Mouse (Mus musculus) neural tube, embryonic 13.5 days (tissue): Measurements from ENCODE around the gene Hdac2. TPM values are rescaled to one million over a fixed set of nuclear protein-coding genes. Genes with fewer than 3 reads are reported as not detected.

Experiments used
- ATAC-seq: fragments of 200-750 bp; cut with Nextera tagmentation; 2 replicates; pipeline ENCODE4 v1.8.0; 2017; ENCODE audit warnings: low read depth, mild to moderate bottlenecking, moderate TSS enrichment, moderate library complexity
- H3K27ac ChIP-seq: fragments of 300-500 bp; sonication (generic); replicated peaks from 2 replicates; pipeline ENCODE4 v1.5.1; 2015; ENCODE audit warnings: moderate library complexity, mild to moderate bottlenecking, inconsistent platforms
- H3K27me3 ChIP-seq: fragments of 300-500 bp; sonication (generic); 2 replicates; pipeline ENCODE4 v1.6.1; 2015; ENCODE audit warnings: mild to moderate bottlenecking, inconsistent platforms
- H3K36me3 ChIP-seq: fragments of 300-500 bp; sonication (generic); 2 replicates; pipeline ENCODE4 v1.6.1; 2015; ENCODE audit warnings: mild to moderate bottlenecking, inconsistent platforms
- H3K4me1 ChIP-seq: fragments of 300-500 bp; sonication (generic); replicated peaks from 2 replicates; pipeline ENCODE4 v1.6.1; 2015; ENCODE audit warnings: inconsistent platforms
- H3K4me2 ChIP-seq: fragments of 300-500 bp; sonication (generic); 2 replicates; pipeline ENCODE4 v1.6.1; 2015; ENCODE audit warnings: inconsistent platforms, mild to moderate bottlenecking, moderate library complexity
- H3K4me3 ChIP-seq: fragments of 300-500 bp; sonication (generic); 2 replicates; pipeline ENCODE4 v1.5.1; 2015; ENCODE audit warnings: mild to moderate bottlenecking, inconsistent platforms
- H3K9ac ChIP-seq: fragments of 300-500 bp; sonication (generic); 2 replicates; pipeline ENCODE4 v1.6.1; 2015; ENCODE audit warnings: moderate library complexity, mild to moderate bottlenecking, inconsistent platforms
- H3K9me3 ChIP-seq: fragments of 300-500 bp; sonication (generic); 2 replicates; pipeline ENCODE4 v1.6.1; 2016; ENCODE audit warnings: inconsistent platforms
- WGBS: fragments of 180-500 bp; shearing (Covaris S2); methylation state at CpG from one replicate; pipeline ENCODE4 v1.1.7; 2015; 5-methylcytosine and 5-hydroxymethylcytosine counted together
- polyA plus RNA-seq: library from polyadenylated mRNA; unstranded; fragments of >200 nt; fragmentation: Nextera tagmentation; extraction: Ambion mirVana; gene quantifications from 2 replicates; pipeline ENCODE4 v1.2.1, GENCODE M21; 2015

The Hdac2 gene
- 478 and 505 TPM in 2 replicates for polyA plus RNA-seq

GRCm38 (mm10) chr10:36974086-36974675 is at the start of gene Hdac2:
Hdac2 (plus strand) TSS chr10:36974544.
- Histone ChIP-seq H3K9ac (peak within 1 kb of the TSS; percentile 99), H3K4me3 (peak within 1 kb of the TSS; percentile 94), H3K4me2 (peak within 1 kb of the TSS; percentile 69), H3K36me3 (no peaks in the 10 kb centered on the region), H3K4me1 (peaks cover 33% of the 10 kb centered on the region), H3K27me3 (no peaks in the 10 kb centered on the region), H3K27ac (peak within 1 kb of the TSS; percentile 100), H3K9me3 (no peaks in the 10 kb centered on the region)
- peak; percentile 98 for ATAC-seq
- WGBS, result 0% methylated on average over 66 of the region's 67 CpGs

GRCm38 (mm10) chr10:36928212-36928611 is 46.1 kb upstream of the Hdac2 start:
- no peaks in the 10 kb centered on the region for H3K36me3 ChIP-seq
- no peak overlapping the region for H3K4me3 ChIP-seq
- no peak overlapping the region for H3K27ac ChIP-seq
- H3K4me2 ChIP-seq, result no peak overlapping the region
- no peak for ATAC-seq
- 78% methylated on average over 3 of the region's 3 CpGs for WGBS
- no peaks in the 10 kb centered on the region for H3K27me3 ChIP-seq
- H3K9ac ChIP-seq, result no peak overlapping the region
- no peaks in the 10 kb centered on the region for H3K9me3 ChIP-seq
- no peaks in the 10 kb centered on the region for H3K4me1 ChIP-seq

GRCm38 (mm10) chr10:36935863-36936262 is 38.5 kb upstream of the Hdac2 start:
- Histone ChIP-seq H3K4me1 (no peaks in the 10 kb centered on the region), H3K4me2 (no peak overlapping the region), H3K9me3 (no peaks in the 10 kb centered on the region), H3K36me3 (no peaks in the 10 kb centered on the region), H3K27me3 (no peaks in the 10 kb centered on the region), H3K27ac (no peak overlapping the region), H3K4me3 (no peak overlapping the region), H3K9ac (no peak overlapping the region)
- ATAC-seq, result no peak
- WGBS, result 89% methylated on average over 5 of the region's 5 CpGs

GRCm38 (mm10) chr10:36936271-36936670 is 38.1 kb upstream of the Hdac2 start:
- Histone ChIP-seq H3K36me3 (no peaks in the 10 kb centered on the region), H3K4me2 (no peak overlapping the region), H3K4me1 (no peaks in the 10 kb centered on the region), H3K9ac (no peak overlapping the region), H3K27me3 (no peaks in the 10 kb centered on the region), H3K4me3 (no peak overlapping the region), H3K27ac (no peak overlapping the region), H3K9me3 (no peaks in the 10 kb centered on the region)
- ATAC-seq, result no peak
- 71% methylated on average over 2 of the region's 2 CpGs for WGBS

GRCm38 (mm10) chr10:36951742-36952141 is 22.6 kb upstream of the Hdac2 start:
- H3K9ac ChIP-seq, result no peak overlapping the region
- no peak for ATAC-seq
- no peak overlapping the region for H3K4me2 ChIP-seq
- H3K4me3 ChIP-seq, result no peak overlapping the region
- no peak overlapping the region for H3K27ac ChIP-seq
- no peaks in the 10 kb centered on the region for H3K4me1 ChIP-seq
- no peaks in the 10 kb centered on the region for H3K27me3 ChIP-seq
- H3K36me3 ChIP-seq, result no peaks in the 10 kb centered on the region
- H3K9me3 ChIP-seq, result no peaks in the 10 kb centered on the region
- 85% methylated on average over 2 of the region's 2 CpGs for WGBS

GRCm38 (mm10) chr10:36952622-36953021 is 21.7 kb upstream of the Hdac2 start:
- Histone ChIP-seq H3K4me1 (no peaks in the 10 kb centered on the region), H3K27ac (no peak overlapping the region), H3K4me3 (no peak overlapping the region), H3K9ac (no peak overlapping the region), H3K27me3 (no peaks in the 10 kb centered on the region), H3K4me2 (no peak overlapping the region), H3K36me3 (no peaks in the 10 kb centered on the region), H3K9me3 (no peaks in the 10 kb centered on the region)
- no peak for ATAC-seq
- 84% methylated on average over 2 of the region's 2 CpGs for WGBS

GRCm38 (mm10) chr10:36959563-36960110 is 14.7 kb upstream of the Hdac2 start:
- Histone ChIP-seq H3K27me3 (no peaks in the 10 kb centered on the region), H3K4me2 (no peak overlapping the region), H3K27ac (no peak overlapping the region), H3K9ac (no peak overlapping the region), H3K4me1 (no peaks in the 10 kb centered on the region), H3K9me3 (no peaks in the 10 kb centered on the region), H3K36me3 (no peaks in the 10 kb centered on the region), H3K4me3 (no peak overlapping the region)
- ATAC-seq, result no peak
- whole genome bisulfite sequencing, result 88% methylated on average over 1 of the region's 1 CpGs

- Histone ChIP-seq H3K36me3 (no peaks in the 10 kb centered on the region), H3K27me3 (no peaks in the 10 kb centered on the region), H3K9ac (no peak overlapping the region), H3K9me3 (no peaks in the 10 kb centered on the region), H3K27ac (no peak overlapping the region), H3K4me1 (no peaks in the 10 kb centered on the region), H3K4me3 (no peak overlapping the region), H3K4me2 (no peak overlapping the region)
- 67% methylated on average over 2 of the region's 2 CpGs for WGBS
- no peak for ATAC-seq
Measured at GRCm38 (mm10) chr10:36964406-36964805, 9.9 kb upstream of the Hdac2 start.

GRCm38 (mm10) chr10:36974676-36975520 is 554 bp downstream of the Hdac2 start:
- peak; percentile 81 for ATAC-seq
- Histone ChIP-seq H3K9me3 (no peaks in the 10 kb centered on the region), H3K36me3 (no peaks in the 10 kb centered on the region), H3K4me2 (peak overlapping the region; percentile 69), H3K27me3 (no peaks in the 10 kb centered on the region), H3K4me3 (peak overlapping the region; percentile 94), H3K27ac (peak overlapping the region; percentile 100), H3K4me1 (peaks cover 33% of the 10 kb centered on the region), H3K9ac (peak overlapping the region; percentile 99)
- under 1% methylated on average over 51 of the region's 63 CpGs for WGBS

- no peak overlapping the region for H3K9ac ChIP-seq
- H3K36me3 ChIP-seq, result peaks cover 10% of the 10 kb centered on the region
- H3K4me1 ChIP-seq, result peaks cover 10% of the 10 kb centered on the region
- no peaks in the 10 kb centered on the region for H3K27me3 ChIP-seq
- WGBS, result 95% methylated on average over 4 of the region's 4 CpGs
- no peak overlapping the region for H3K4me3 ChIP-seq
- no peak for ATAC-seq
- H3K4me2 ChIP-seq, result no peak overlapping the region
- H3K27ac ChIP-seq, result no peak overlapping the region
- H3K9me3 ChIP-seq, result no peaks in the 10 kb centered on the region
Measured at GRCm38 (mm10) chr10:36981866-36982265, 7.5 kb downstream of the Hdac2 start.

- H3K27me3 ChIP-seq, result no peaks in the 10 kb centered on the region
- no peak for ATAC-seq
- no peak overlapping the region for H3K4me2 ChIP-seq
- H3K27ac ChIP-seq, result no peak overlapping the region
- H3K4me3 ChIP-seq, result no peak overlapping the region
- no peak overlapping the region for H3K9ac ChIP-seq
- no peaks in the 10 kb centered on the region for H3K9me3 ChIP-seq
- H3K4me1 ChIP-seq, result no peaks in the 10 kb centered on the region
- 99% methylated on average over 2 of the region's 2 CpGs for whole genome bisulfite sequencing
- peaks cover 82% of the 10 kb centered on the region for H3K36me3 ChIP-seq
Measured at GRCm38 (mm10) chr10:36992149-36992548, 17.8 kb downstream of the Hdac2 start.

- H3K9ac ChIP-seq, result no peak overlapping the region
- H3K4me2 ChIP-seq, result no peak overlapping the region
- H3K36me3 ChIP-seq, result peaks cover 88% of the 10 kb centered on the region
- ATAC-seq, result no peak
- no peak overlapping the region for H3K4me3 ChIP-seq
- peaks cover 3% of the 10 kb centered on the region; the same call in 1 of the 2 replicates for H3K9me3 ChIP-seq
- no peaks in the 10 kb centered on the region for H3K27me3 ChIP-seq
- WGBS, result 98% methylated on average over 2 of the region's 2 CpGs
- no peaks in the 10 kb centered on the region for H3K4me1 ChIP-seq
- no peak overlapping the region for H3K27ac ChIP-seq
Measured at GRCm38 (mm10) chr10:37000839-37001238, 26.5 kb downstream of the Hdac2 start.
